Mouse (Mus musculus): Measurements from ENCODE around the gene Tspan15. TPM values are rescaled to one million over a fixed set of nuclear protein-coding genes. Genes with fewer than 3 reads are reported as not detected.

Gene Tspan15
- polyA plus RNA-seq, 1 experiment from 2014 or later = 12.0 TPM

- H3K27ac ChIP-seq (ENCODE audit: low read length) = no peak overlapping the region
- no peaks in the 10 kb centered on the region for H3K27me3 ChIP-seq (ENCODE audit: control insufficient read depth, insufficient read depth, low read depth, low read length)
- H3K9ac ChIP-seq (ENCODE audit: low read depth, low read length) = no peak overlapping the region
- no peak overlapping the region for H3K4me3 ChIP-seq (ENCODE audit: low read depth, low read length)
- H3K4me2 ChIP-seq (ENCODE audit: low read depth, low read length) = no peak overlapping the region
- no peaks in the 10 kb centered on the region for H3K4me1 ChIP-seq (ENCODE audit: control insufficient read depth, low read depth, low read length)
- no peaks in the 10 kb centered on the region for H3K9me3 ChIP-seq (replicated peaks; ENCODE audit: control insufficient read depth, low read length)
- no peaks in the 10 kb centered on the region for H3K36me3 ChIP-seq (ENCODE audit: control insufficient read depth, insufficient read depth)
- no peak for ATAC-seq (ENCODE audit: low read depth)
- WGBS (ENCODE audit: insufficient replicate concordance) = 55% methylated on average over 15 of the region's 15 CpGs
These were observed 56.3 kb downstream of the Tspan15 start for GRCm38 (mm10) chr10:62174533-62175313.

DNA sequence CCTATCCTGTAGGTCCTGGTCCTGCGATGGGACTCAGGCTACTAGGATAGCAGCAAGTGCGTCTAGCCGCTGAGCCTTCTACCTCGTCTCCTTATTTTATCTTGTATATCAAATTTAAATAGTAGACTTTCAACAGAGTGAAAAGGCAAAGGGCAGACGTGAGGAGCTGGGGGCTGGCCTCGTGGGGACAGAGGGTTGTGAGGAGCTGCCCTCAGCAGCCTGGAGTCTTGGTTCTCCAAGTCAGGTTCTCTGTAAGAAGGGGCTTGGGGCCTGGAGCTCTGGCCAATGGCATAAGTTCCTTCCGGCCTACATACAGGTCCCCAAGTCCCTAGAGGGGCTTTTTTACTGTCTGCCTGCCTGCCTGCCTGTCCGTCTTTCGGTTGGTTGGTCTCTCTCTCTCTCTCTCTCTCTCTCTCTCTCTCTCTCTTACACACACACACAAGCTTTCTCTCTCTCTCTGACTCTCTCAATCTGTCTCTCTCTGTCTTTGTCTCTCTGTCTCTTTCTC lies 57.1 kb downstream of the Tspan15 start:
- 35% methylated on average over 9 of the region's 9 CpGs for WGBS (ENCODE audit: insufficient replicate concordance)
- ATAC-seq (ENCODE audit: low read depth) = no peak
- no peaks in the 10 kb centered on the region for H3K9me3 ChIP-seq (replicated peaks; ENCODE audit: control insufficient read depth, low read length)

DNA sequence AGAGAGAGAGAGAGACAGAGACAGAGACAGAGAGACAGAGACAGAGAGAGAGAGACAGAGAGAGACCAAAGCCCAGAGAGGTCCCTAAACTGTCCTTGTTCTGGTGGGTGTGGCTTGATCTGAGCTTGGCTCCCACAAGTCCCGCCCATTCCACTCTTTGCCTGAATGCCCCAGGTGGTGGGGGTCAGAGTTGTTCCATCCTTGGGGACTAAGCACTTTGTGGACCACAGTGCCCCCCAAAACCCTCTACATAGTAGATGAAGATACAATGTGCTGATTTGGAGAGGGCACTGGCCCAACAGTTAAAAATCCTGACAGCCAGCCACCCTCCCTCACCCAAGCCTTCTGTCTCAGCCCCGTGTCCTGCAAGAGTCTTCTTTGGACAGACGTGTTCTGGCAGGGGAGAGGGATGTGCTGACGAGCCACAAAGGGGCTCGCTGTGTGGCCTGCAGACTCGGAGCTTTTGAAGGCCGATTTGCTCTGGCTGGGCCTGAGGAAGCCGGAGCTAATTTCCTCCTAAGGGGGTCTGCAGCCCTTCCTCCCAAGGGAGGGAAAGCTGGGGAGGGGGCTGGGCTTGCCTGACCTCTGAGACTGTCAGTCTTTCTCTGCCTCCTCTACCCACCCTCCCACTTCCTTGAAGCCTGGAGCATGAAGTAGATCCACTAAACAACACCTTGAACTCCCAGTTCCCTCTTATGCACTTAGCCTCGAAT lies 58.1 kb downstream of the Tspan15 start:
- Histone ChIP-seq H3K4me2 (ENCODE audit: low read depth, low read length) (no peak overlapping the region), H3K9ac (ENCODE audit: low read depth, low read length) (no peak overlapping the region), H3K4me3 (ENCODE audit: low read depth, low read length) (no peak overlapping the region), H3K27ac (ENCODE audit: low read length) (no peak overlapping the region), H3K27me3 (ENCODE audit: control insufficient read depth, insufficient read depth, low read depth, low read length) (no peaks in the 10 kb centered on the region), H3K9me3 (replicated peaks; ENCODE audit: control insufficient read depth, low read length) (no peaks in the 10 kb centered on the region), H3K4me1 (ENCODE audit: control insufficient read depth, low read depth, low read length) (no peaks in the 10 kb centered on the region), H3K36me3 (ENCODE audit: control insufficient read depth, insufficient read depth) (no peaks in the 10 kb centered on the region)
- WGBS (ENCODE audit: insufficient replicate concordance) = 22% methylated on average over 9 of the region's 9 CpGs
- ATAC-seq (ENCODE audit: low read depth) = no peak

More for the DNA sequence above, 57.1 kb downstream of the Tspan15 start:
- H3K27ac ChIP-seq (ENCODE audit: low read length) = no peak overlapping the region
- no peak overlapping the region for H3K4me2 ChIP-seq (ENCODE audit: low read depth, low read length)
- no peaks in the 10 kb centered on the region for H3K36me3 ChIP-seq (ENCODE audit: control insufficient read depth, insufficient read depth)
- H3K9ac ChIP-seq (ENCODE audit: low read depth, low read length) = no peak overlapping the region
- H3K4me3 ChIP-seq (ENCODE audit: low read depth, low read length) = no peak overlapping the region
- H3K4me1 ChIP-seq (ENCODE audit: control insufficient read depth, low read depth, low read length) = no peaks in the 10 kb centered on the region
- no peaks in the 10 kb centered on the region for H3K27me3 ChIP-seq (ENCODE audit: control insufficient read depth, insufficient read depth, low read depth, low read length)

DNA sequence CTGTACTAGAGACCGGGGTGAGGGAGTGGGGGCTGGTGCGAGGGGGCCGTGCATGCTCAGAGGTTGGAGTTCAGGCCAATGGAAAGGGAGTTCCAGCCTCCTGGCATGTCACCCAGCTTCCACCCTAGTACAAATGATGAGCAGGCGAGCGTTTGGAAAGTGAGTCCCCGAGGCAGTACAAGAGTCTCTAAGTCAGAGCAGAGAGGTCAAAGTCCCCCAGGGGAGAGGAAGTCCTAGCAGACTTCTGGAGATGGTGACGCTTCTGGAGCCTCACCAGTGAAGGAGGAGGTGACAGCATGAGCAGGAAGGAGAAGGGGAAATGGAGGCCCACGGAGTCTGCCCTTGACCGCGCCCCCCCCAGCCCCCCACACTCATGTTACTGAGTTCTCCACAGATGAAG lies 68.6 kb downstream of the Tspan15 start:
- Histone ChIP-seq H3K4me1 (ENCODE audit: control insufficient read depth, low read depth, low read length) (no peaks in the 10 kb centered on the region), H3K9me3 (replicated peaks; ENCODE audit: control insufficient read depth, low read length) (no peaks in the 10 kb centered on the region), H3K9ac (ENCODE audit: low read depth, low read length) (no peak overlapping the region), H3K4me3 (ENCODE audit: low read depth, low read length) (no peak overlapping the region), H3K27ac (ENCODE audit: low read length) (no peak overlapping the region), H3K27me3 (ENCODE audit: control insufficient read depth, insufficient read depth, low read depth, low read length) (no peaks in the 10 kb centered on the region), H3K4me2 (ENCODE audit: low read depth, low read length) (no peak overlapping the region), H3K36me3 (ENCODE audit: control insufficient read depth, insufficient read depth) (no peaks in the 10 kb centered on the region)
- no peak for ATAC-seq (ENCODE audit: low read depth)
- WGBS (ENCODE audit: insufficient replicate concordance) = 33% methylated on average over 10 of the region's 10 CpGs

- 49% methylated on average over 7 of the region's 7 CpGs for WGBS (ENCODE audit: insufficient replicate concordance)
- no peaks in the 10 kb centered on the region for H3K4me1 ChIP-seq (ENCODE audit: control insufficient read depth, low read depth, low read length)
- H3K9ac ChIP-seq (ENCODE audit: low read depth, low read length) = no peak overlapping the region
- no peaks in the 10 kb centered on the region for H3K9me3 ChIP-seq (replicated peaks; ENCODE audit: control insufficient read depth, low read length)
- no peaks in the 10 kb centered on the region for H3K27me3 ChIP-seq (ENCODE audit: control insufficient read depth, insufficient read depth, low read depth, low read length)
- no peak overlapping the region for H3K4me2 ChIP-seq (ENCODE audit: low read depth, low read length)
- H3K4me3 ChIP-seq (ENCODE audit: low read depth, low read length) = no peak overlapping the region
- H3K27ac ChIP-seq (ENCODE audit: low read length) = no peak overlapping the region
- ATAC-seq (ENCODE audit: low read depth) = no peak
- no peaks in the 10 kb centered on the region for H3K36me3 ChIP-seq (ENCODE audit: control insufficient read depth, insufficient read depth)
These were observed 81.1 kb downstream of the Tspan15 start for GRCm38 (mm10) chr10:62149929-62150328.

DNA sequence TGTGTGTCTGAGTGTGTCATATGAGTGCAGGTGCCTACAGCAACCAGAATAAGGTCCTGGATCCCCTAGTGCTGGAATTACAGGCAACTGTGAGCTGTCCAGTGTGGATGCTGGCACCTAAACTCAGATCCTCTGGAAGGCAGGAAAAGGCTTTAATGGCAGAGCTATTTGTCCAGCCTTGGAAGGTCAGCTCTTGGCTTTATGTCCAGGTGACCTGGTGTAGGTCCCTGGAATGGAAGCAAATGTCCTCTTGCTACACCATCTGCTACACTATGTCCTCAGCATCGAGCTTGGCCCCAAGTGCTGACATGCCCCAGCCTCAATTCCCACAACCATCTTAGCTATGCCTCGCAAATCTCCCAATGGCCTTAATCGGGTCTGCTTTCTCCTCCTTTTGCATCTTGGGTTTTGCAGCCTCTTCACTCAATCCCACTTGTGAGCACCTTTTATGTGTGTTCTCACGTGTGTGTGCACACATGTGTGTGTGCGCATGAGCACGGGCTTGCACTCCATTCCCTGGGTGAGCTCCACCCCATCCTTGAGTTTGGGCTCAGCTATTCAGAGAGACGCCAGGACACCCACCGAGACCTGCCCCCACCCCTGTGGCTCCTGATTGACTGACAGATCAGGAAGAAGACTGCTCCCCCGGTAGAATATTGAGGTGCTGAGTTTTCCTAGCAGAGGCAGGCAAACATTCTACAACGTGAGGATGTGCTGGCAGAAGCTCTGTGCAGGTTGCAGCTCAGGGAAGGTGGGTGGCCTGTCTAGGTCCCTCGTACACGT lies 83.4 kb downstream of the Tspan15 start:
- no peaks in the 10 kb centered on the region for H3K4me1 ChIP-seq (ENCODE audit: control insufficient read depth, low read depth, low read length)
- no peak overlapping the region for H3K9ac ChIP-seq (ENCODE audit: low read depth, low read length)
- 47% methylated on average over 12 of the region's 12 CpGs for whole genome bisulfite sequencing (ENCODE audit: insufficient replicate concordance)
- no peak for ATAC-seq (ENCODE audit: low read depth)
- no peaks in the 10 kb centered on the region for H3K9me3 ChIP-seq (replicated peaks; ENCODE audit: control insufficient read depth, low read length)
- H3K4me2 ChIP-seq (ENCODE audit: low read depth, low read length) = no peak overlapping the region
- H3K27ac ChIP-seq (ENCODE audit: low read length) = no peak overlapping the region
- H3K36me3 ChIP-seq (ENCODE audit: control insufficient read depth, insufficient read depth) = no peaks in the 10 kb centered on the region
- H3K27me3 ChIP-seq (ENCODE audit: control insufficient read depth, insufficient read depth, low read depth, low read length) = no peaks in the 10 kb centered on the region
- H3K4me3 ChIP-seq (ENCODE audit: low read depth, low read length) = no peak overlapping the region

- no peaks in the 10 kb centered on the region for H3K27me3 ChIP-seq (ENCODE audit: control insufficient read depth, insufficient read depth, low read depth, low read length)
- H3K4me3 ChIP-seq (ENCODE audit: low read depth, low read length) = no peak overlapping the region
- 41% methylated on average over 5 of the region's 5 CpGs for WGBS (ENCODE audit: insufficient replicate concordance)
- no peaks in the 10 kb centered on the region for H3K9me3 ChIP-seq (replicated peaks; ENCODE audit: control insufficient read depth, low read length)
- ATAC-seq (ENCODE audit: low read depth) = no peak
- no peaks in the 10 kb centered on the region for H3K36me3 ChIP-seq (ENCODE audit: control insufficient read depth, insufficient read depth)
- no peak overlapping the region for H3K27ac ChIP-seq (ENCODE audit: low read length)
- H3K4me2 ChIP-seq (ENCODE audit: low read depth, low read length) = no peak overlapping the region
- no peak overlapping the region for H3K9ac ChIP-seq (ENCODE audit: low read depth, low read length)
- no peaks in the 10 kb centered on the region for H3K4me1 ChIP-seq (ENCODE audit: control insufficient read depth, low read depth, low read length)
These were observed 85.1 kb downstream of the Tspan15 start for GRCm38 (mm10) chr10:62145957-62146356.

- no peaks in the 10 kb centered on the region for H3K27me3 ChIP-seq (ENCODE audit: control insufficient read depth, insufficient read depth, low read depth, low read length)
- 51% methylated on average over 8 of the region's 8 CpGs for WGBS (ENCODE audit: insufficient replicate concordance)
- H3K36me3 ChIP-seq (ENCODE audit: control insufficient read depth, insufficient read depth) = no peaks in the 10 kb centered on the region
- no peaks in the 10 kb centered on the region for H3K4me1 ChIP-seq (ENCODE audit: control insufficient read depth, low read depth, low read length)
- H3K9ac ChIP-seq (ENCODE audit: low read depth, low read length) = no peak within 1 kb of the TSS
- no peak within 1 kb of the TSS for H3K4me3 ChIP-seq (ENCODE audit: low read depth, low read length)
- no peak within 1 kb of the TSS for H3K4me2 ChIP-seq (ENCODE audit: low read depth, low read length)
- ATAC-seq (ENCODE audit: low read depth) = no peak
- no peaks in the 10 kb centered on the region for H3K9me3 ChIP-seq (replicated peaks; ENCODE audit: control insufficient read depth, low read length)
- no peak within 1 kb of the TSS for H3K27ac ChIP-seq (ENCODE audit: low read length)
These were observed 87.2 kb downstream of the Tspan15 start, which contains the start of gene Fam241b for GRCm38 (mm10) chr10:62143820-62144219. Fam241b (minus strand) TSS chr10:62143920.
